Mouse (Mus musculus) bone marrow, adult 2 months (tissue): ENCODE data around the gene Ifnar2. TPM values are rescaled to one million over a fixed set of nuclear protein-coding genes. Genes with fewer than 3 reads are reported as not detected.

Experiments
- H3K27ac ChIP-seq: fragments of 200-500 bp; 2 replicates; pipeline ENCODE4 v1.5.1; 2012; ENCODE audit warnings: low read depth, mild to moderate bottlenecking, control low read depth, inconsistent platforms, low read length; ENCODE audit not compliant: control insufficient read depth, poor library complexity, insufficient read depth
- H3K4me1 ChIP-seq: fragments of 200-500 bp; 2 replicates; pipeline ENCODE4 v1.6.1; 2011; ENCODE audit warnings: low read length; ENCODE audit not compliant: control insufficient read depth, insufficient read depth
- H3K4me3 ChIP-seq: fragments of 200-500 bp; replicated peaks from 2 replicates; pipeline ENCODE3; 2011; ENCODE audit warnings: mild to moderate bottlenecking, low read depth, low read length, control low read depth; ENCODE audit not compliant: control insufficient read depth
- CTCF ChIP-seq: fragments of 200-500 bp; IDR thresholded peaks from 2 replicates; pipeline ENCODE4 v1.5.1; 2011; ENCODE audit warnings: low read length, control low read depth; ENCODE audit not compliant: control insufficient read depth, insufficient read depth
- POLR2A ChIP-seq: fragments of 200-500 bp; IDR thresholded peaks from 2 replicates; pipeline ENCODE4 v1.6.1; 2011; ENCODE audit warnings: low read depth, mild to moderate bottlenecking, control low read depth, low read length, borderline replicate concordance; ENCODE audit not compliant: control insufficient read depth
- WGBS: fragments of 180-500 bp; shearing (Covaris S2); methylation state at CpG from one replicate; pipeline ENCODE4 v1.1.7; 2018; 5-methylcytosine and 5-hydroxymethylcytosine counted together
- polyA plus RNA-seq: library from polyadenylated mRNA; stranded (reverse); fragments of >200 nt; gene quantifications from 2 replicates; pipeline ENCODE4 v1.2.4, GENCODE M21; 2011; ENCODE audit warnings: low replicate concordance; ENCODE audit not compliant: missing spikeins, insufficient read depth, insufficient read length

Ifnar2 gene
- polyA plus RNA-seq, 1 experiment: 41.1 TPM

GRCm38 (mm10) chr16:91337480-91337879 is 35.1 kb upstream of the Ifnar2 start:
- Histone ChIP-seq H3K27ac (no peak overlapping the region), H3K4me1 (no peaks in the 10 kb centered on the region), H3K4me3 (no peak overlapping the region)
- 81% methylated on average over 5 of the region's 5 CpGs for WGBS
- TF ChIP-seq POLR2A (no peak), CTCF (no peak)

- Histone ChIP-seq H3K4me1 (peaks cover 4% of the 10 kb centered on the region), H3K27ac (peak overlapping the region; percentile 10; the same call in 1 of the 2 replicates), H3K4me3 (no peak overlapping the region)
- 83% methylated on average over 9 of the region's 9 CpGs for WGBS
- no peak for TF ChIP-seq CTCF
- no peak for TF ChIP-seq POLR2A
These were observed 26.1 kb upstream of the Ifnar2 start for GRCm38 (mm10) chr16:91346491-91346890.

- Histone ChIP-seq H3K4me1 (peaks cover 7% of the 10 kb centered on the region), H3K27ac (peak overlapping the region; percentile 73), H3K4me3 (no peak overlapping the region)
- WGBS: 45% methylated on average over 20 of the region's 20 CpGs
- TF ChIP-seq POLR2A (no peak), CTCF (no peak)
These were observed 24.9 kb upstream of the Ifnar2 start for GRCm38 (mm10) chr16:91347491-91348263.

- no peak overlapping the region for H3K4me3 ChIP-seq
- peaks cover 9% of the 10 kb centered on the region for H3K4me1 ChIP-seq
- 77% methylated on average over 14 of the region's 14 CpGs for WGBS
- peak overlapping the region; percentile 73; the same call in 1 of the 2 replicates for H3K27ac ChIP-seq
- TF ChIP-seq CTCF (no peak), POLR2A (no peak)
These were observed 24.4 kb upstream of the Ifnar2 start for GRCm38 (mm10) chr16:91348264-91348565.

GRCm38 (mm10) chr16:91348588-91349330 is 23.8 kb upstream of the Ifnar2 start:
- Histone ChIP-seq H3K4me3 (no peak overlapping the region), H3K4me1 (peaks cover 12% of the 10 kb centered on the region), H3K27ac (peak overlapping the region; percentile 45)
- TF ChIP-seq CTCF: no peak
- TF ChIP-seq POLR2A: no peak
- 77% methylated on average over 28 of the region's 28 CpGs for whole genome bisulfite sequencing

GRCm38 (mm10) chr16:91352084-91352562 is 20.5 kb upstream of the Ifnar2 start:
- H3K27ac ChIP-seq: peak overlapping the region; percentile 82
- H3K4me3 ChIP-seq: no peak overlapping the region
- WGBS: 3% methylated on average over 7 of the region's 7 CpGs
- peaks cover 15% of the 10 kb centered on the region for H3K4me1 ChIP-seq
- TF ChIP-seq CTCF: peak; percentile 76
- no peak for TF ChIP-seq POLR2A

- H3K27ac ChIP-seq: peak overlapping the region; percentile 82
- 16% methylated on average over 7 of the region's 7 CpGs for WGBS
- peaks cover 15% of the 10 kb centered on the region for H3K4me1 ChIP-seq
- no peak for TF ChIP-seq CTCF
- no peak for TF ChIP-seq POLR2A
- no peak overlapping the region for H3K4me3 ChIP-seq
These were observed 19.8 kb upstream of the Ifnar2 start for GRCm38 (mm10) chr16:91352749-91353148.

GRCm38 (mm10) chr16:91353177-91353576 is 19.4 kb upstream of the Ifnar2 start:
- H3K27ac ChIP-seq: peak overlapping the region; percentile 82
- H3K4me1 ChIP-seq: peaks cover 15% of the 10 kb centered on the region
- WGBS: 60% methylated on average over 6 of the region's 6 CpGs
- H3K4me3 ChIP-seq: no peak overlapping the region
- TF ChIP-seq POLR2A: no peak
- TF ChIP-seq CTCF: no peak

- 51% methylated on average over 5 of the region's 5 CpGs for WGBS
- no peak for TF ChIP-seq CTCF
- no peak for TF ChIP-seq POLR2A
- Histone ChIP-seq H3K27ac (peak overlapping the region; percentile 83), H3K4me1 (peaks cover 15% of the 10 kb centered on the region), H3K4me3 (no peak overlapping the region)
These were observed 18.9 kb upstream of the Ifnar2 start for GRCm38 (mm10) chr16:91353638-91354037.
